Comparison of ENCODE assay signal across 14 mouse cellular contexts in the genomic region with DNA sequence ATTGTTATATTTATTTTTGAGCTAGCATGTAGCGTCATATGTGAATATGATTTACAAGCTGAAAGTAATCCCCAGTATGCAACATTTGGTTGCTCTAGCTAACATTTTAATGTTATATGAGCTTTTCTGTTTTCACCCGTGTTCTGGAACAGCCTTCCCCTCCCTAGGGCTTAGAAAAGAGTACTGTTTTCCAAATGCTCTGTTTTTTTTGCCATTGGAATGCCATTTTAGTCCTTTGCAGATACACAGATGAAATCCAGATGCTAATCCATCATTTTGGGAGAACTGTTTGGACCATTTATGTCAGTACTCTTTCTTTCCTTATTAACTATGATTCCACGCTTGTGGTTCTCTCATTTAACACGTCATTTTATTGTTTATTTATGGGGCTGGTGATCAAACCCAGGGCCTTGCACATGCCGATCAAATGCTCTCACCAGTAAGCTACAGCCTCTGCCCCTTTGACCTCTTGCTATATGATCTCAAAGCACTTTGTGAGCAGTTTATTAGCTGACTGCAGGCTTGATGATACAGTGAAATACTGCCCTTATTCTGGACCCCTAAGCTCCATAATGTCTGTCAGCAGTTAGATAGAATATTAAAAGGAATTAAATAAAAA.
A peak's percentile ranks its signal among the peaks of the same experiment; 100 is the strongest.
DNase-seq lines count a peak whose midpoint lies in the region; ATAC-seq and TF ChIP-seq lines count a peak whose summit lies in the region.
"Had no signal": no experiment of that assay in that cellular context is flagged by ENCODE, and none has a peak within 500 bp of the region (broad histone marks: within the 10 kb centered on the region; RNA-seq: fewer than 3 reads in every experiment).

No protein-coding gene starts in this region.

- no peak for TF ChIP-seq POLR2A in limb, embryonic 14.5 days (IDR thresholded peaks at IDR 0.05; ENCODE audit: borderline replicate concordance, extremely low read depth, insufficient read depth, insufficient read length)

- H3K36me3 ChIP-seq in lung, embryonic 14.5 days (ENCODE audit: insufficient read depth): no peaks in the 10 kb centered on the region
- H3K36me3 ChIP-seq in limb, embryonic 14.5 days (ENCODE audit: control insufficient read depth, insufficient read depth, low read length): no peaks in the 10 kb centered on the region
- H3K36me3 ChIP-seq: heart, embryonic 13.5 days; kidney, embryonic 15.5 days had no signal

- intact Hi-C loops in left cerebral cortex, postnatal 36 days (cut with DNase I): no loop called here

- H3K27ac ChIP-seq in lung, embryonic 14.5 days (ENCODE audit: low read depth): no peak overlapping the region
- H3K27ac ChIP-seq in limb, embryonic 14.5 days (replicated peaks; ENCODE audit: low read depth, low read length): no peak overlapping the region
- H3K27ac ChIP-seq: heart, embryonic 13.5 days; kidney, embryonic 15.5 days had no signal

- H3K9me3 ChIP-seq in lung, embryonic 14.5 days (ENCODE audit: low read depth, low read length): no peaks in the 10 kb centered on the region
- no peaks in the 10 kb centered on the region for H3K9me3 ChIP-seq in limb, embryonic 14.5 days (ENCODE audit: control insufficient read depth, low read length)
- H3K9me3 ChIP-seq: heart, embryonic 13.5 days; kidney, embryonic 15.5 days had no signal

- no peaks in the 10 kb centered on the region; the same call in 1 of the 2 replicates for H3K4me1 ChIP-seq in lung, embryonic 14.5 days (ENCODE audit: insufficient read depth)
- peaks cover 4% of the 10 kb centered on the region; the same call in 1 of the 2 replicates for H3K4me1 ChIP-seq in limb, embryonic 14.5 days (ENCODE audit: control insufficient read depth, insufficient read depth, low read length)
- H3K4me1 ChIP-seq: heart, embryonic 13.5 days had no signal

- WGBS in lung, embryonic 14.5 days: 19% methylated on average over 5 of the region's 5 CpGs
- 11% methylated on average over 5 of the region's 5 CpGs for WGBS in limb, embryonic 14.5 days

- no peak overlapping the region for H3K4me2 ChIP-seq in lung, embryonic 14.5 days
- H3K4me2 ChIP-seq in limb, embryonic 14.5 days (replicated peaks; ENCODE audit: low read depth, low read length, severe bottlenecking): no peak overlapping the region
- H3K4me2 ChIP-seq: heart, embryonic 13.5 days; kidney, embryonic 15.5 days had no signal

- ATAC-seq in lung, embryonic 14.5 days (ENCODE audit: insufficient read depth): peak; percentile 75
- ATAC-seq in limb, embryonic 14.5 days (ENCODE audit: low FRiP score, low read depth): peak; percentile 62
- ATAC-seq: hindbrain, embryonic 16.5 days had no signal

- peak; percentile 60 for DNase-seq in lung, embryonic 14.5 days
- no peak for DNase-seq in lung, postnatal 36 days
- peak; percentile 75 for DNase-seq in embryo, embryonic 10 days (ENCODE audit: low spot score)
- peak; percentile 44 for DNase-seq in embryo, embryonic 9.5 days (ENCODE audit: extremely low spot score)
- peak; percentile 69 for DNase-seq in limb, embryonic 14.5 days (ENCODE audit: low spot score)
- no peak for DNase-seq in left cerebral cortex, postnatal 36 days (ENCODE audit: low spot score in 2 of 2)
- no peak for DNase-seq in layer of hippocampus, postnatal 10 days (ENCODE audit: low spot score in 2 of 2)
- DNase-seq: adrenal gland, adult 2 months; cerebellum, postnatal 14 days; lung, postnatal 10 days had no signal

- no peak for TF ChIP-seq CTCF in lung, embryonic 14.5 days (IDR thresholded peaks at IDR 0.05; ENCODE audit: low read depth)

- no peak overlapping the region for H3K4me3 ChIP-seq in lung, embryonic 14.5 days (ENCODE audit: low read depth, low read length)
- no peak overlapping the region for H3K4me3 ChIP-seq in limb, embryonic 14.5 days (replicated peaks; ENCODE audit: low read length)
- H3K4me3 ChIP-seq: erythroblast, embryonic 14.5 days; heart, embryonic 13.5 days; kidney, embryonic 15.5 days had no signal

- H3K9ac ChIP-seq in lung, embryonic 14.5 days: no peak overlapping the region
- no peak overlapping the region for H3K9ac ChIP-seq in limb, embryonic 14.5 days (ENCODE audit: low read depth, low read length, severe bottlenecking)
- H3K9ac ChIP-seq: heart, embryonic 13.5 days; kidney, embryonic 15.5 days had no signal

- no peaks in the 10 kb centered on the region for H3K27me3 ChIP-seq in lung, embryonic 14.5 days (ENCODE audit: insufficient read depth, low read length)
- H3K27me3 ChIP-seq in limb, embryonic 14.5 days (ENCODE audit: control insufficient read depth, insufficient read depth, low read length): no peaks in the 10 kb centered on the region
- H3K27me3 ChIP-seq: heart, embryonic 13.5 days; kidney, embryonic 15.5 days had no signal

Comparison
In these comparisons a context has a peak if more than half of its experiments do, and no peak if none do; other contexts are left out.
1. DNase-seq: peak in lung, embryonic 14.5 days (single experiment), embryo, embryonic 10 days (single experiment), embryo, embryonic 9.5 days (single experiment) and limb, embryonic 14.5 days (single experiment); none in lung, postnatal 36 days (single experiment), left cerebral cortex, postnatal 36 days (0 of 2) and layer of hippocampus, postnatal 10 days (0 of 2).